Mouse (Mus musculus): ENCODE results near the gene Mymx. TPM values are rescaled to one million over a fixed set of nuclear protein-coding genes. Genes with fewer than 3 reads are reported as not detected.

Mymx gene
- polyA plus RNA-seq (2021; fragmentation: Nextera tagmentation), result not detected in 2 replicates
- long read RNA-seq, experiment 1, result 0 reads
- long read RNA-seq, experiment 2, result 0 reads

DNA sequence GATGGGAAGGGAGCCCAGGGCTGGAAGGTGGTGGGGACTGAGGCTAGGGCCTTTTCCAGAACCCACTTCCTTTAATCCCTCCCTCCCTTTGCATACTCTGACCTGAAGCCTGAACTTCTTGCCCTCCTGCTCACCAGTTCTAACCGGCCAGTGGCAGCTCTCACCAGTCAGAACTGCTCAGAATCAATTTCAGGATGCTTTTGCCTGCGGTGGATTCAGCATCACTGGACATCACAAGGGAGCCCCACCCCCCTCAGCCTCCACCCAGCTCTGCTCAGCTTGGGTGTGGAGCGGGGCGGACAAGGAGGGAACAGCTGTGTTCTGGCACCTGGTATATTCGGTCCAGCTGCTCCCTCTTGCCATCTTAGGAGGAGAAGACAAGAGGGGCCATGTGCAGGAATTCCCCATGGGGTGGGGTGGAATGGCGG, at the start of gene Mymx:
TSS of gene Mymx (minus strand) at position 226 of the 428 bp plus-strand sequence.

DNA sequence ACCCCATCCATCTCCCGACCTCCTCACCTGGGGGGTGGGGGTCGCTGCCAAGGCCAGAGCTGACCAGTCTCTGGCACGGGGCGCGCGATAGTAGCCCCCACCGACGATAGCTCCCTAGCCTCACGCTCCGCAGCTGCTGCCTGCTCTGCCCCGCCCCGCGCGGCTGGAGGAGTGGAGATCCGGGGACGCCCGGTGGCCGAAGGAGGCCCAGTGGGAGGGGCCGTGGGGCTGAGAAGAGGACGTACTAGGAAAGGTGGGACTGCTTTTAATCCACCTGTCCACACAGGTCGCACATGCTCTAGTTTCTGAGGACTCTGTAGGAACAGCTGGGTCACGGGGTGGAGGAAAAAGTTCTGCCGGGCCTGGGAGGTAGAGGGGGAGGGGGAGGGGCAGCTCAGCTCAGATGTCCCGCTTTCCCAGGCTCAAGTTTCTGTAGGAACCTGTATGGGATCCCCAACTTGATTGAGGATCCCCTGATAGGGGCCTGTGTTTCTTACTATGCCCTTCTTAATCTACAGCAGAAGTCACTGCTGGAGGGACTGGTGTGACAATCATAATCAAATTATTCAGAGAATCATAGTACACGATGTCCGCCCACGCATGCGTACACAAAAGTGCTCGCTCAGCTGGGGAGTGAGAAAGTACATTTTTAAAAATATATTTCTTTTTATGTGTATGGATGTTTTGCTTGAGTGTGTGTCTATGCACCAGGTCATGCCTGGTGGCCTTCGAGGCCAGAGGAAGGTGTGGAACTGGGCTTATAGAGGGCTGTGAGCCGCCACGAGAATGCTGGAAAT, 2.3 kb downstream of the Mymx start, which contains the start of gene Slc29a1:
TSS of gene Slc29a1 (minus strand) at position 161 of the 797 bp plus-strand sequence.

GRCm38 (mm10) chr17:45573087-45573779, 28.7 kb downstream of the Mymx start, which contains the start of gene Hsp90ab1:
TSS of gene Hsp90ab1 (minus strand) at chr17:45573271.

GRCm38 (mm10) chr17:45563655-45564530, 38.0 kb downstream of the Mymx start, which contains the start of gene Slc35b2:
TSS of gene Slc35b2 (plus strand) at chr17:45563874.

DNA sequence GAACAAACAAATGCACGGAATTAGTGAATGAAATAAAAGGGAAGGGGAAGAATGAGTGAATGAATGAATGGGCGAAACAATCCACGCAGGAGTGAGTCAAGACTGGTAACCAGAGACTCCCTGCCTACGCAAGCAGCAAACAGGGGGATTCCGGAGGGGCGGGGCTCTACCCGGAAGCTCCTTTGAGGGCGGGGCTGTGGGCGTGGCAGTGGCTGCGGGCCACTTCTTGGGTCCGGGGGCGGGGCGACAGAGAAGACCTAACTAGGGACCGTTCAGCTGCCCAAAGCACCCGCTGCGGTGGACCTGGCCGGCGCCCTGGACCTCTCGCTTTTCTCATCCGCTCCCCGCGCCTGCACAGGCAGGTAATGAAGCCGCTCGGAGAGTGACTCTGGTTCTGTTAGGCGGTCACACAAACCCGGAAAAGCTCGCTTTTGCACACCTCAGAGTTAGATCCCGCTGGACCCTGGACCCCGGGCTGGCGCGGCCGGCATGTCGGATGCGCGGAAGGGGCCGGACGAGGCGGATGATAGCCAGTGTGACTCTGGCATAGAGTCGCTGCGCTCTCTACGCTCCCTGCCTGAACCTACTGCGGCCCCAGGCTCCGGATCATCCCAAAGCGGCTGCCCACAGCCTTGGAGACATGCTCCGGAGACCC, 46.3 kb downstream of the Mymx start, which contains the start of gene Nfkbie:
TSS of gene Nfkbie (plus strand) at position 252 of the 655 bp plus-strand sequence.

Other genes with a start within 250 kb of the Mymx start
- gene Cdc5l, start 168.4 kb downstream of the Mymx start, polyA plus RNA-seq (2021; fragmentation: Nextera tagmentation), result 18.6 and 19.0 TPM in 2 replicates
- gene Spats1, start 126.7 kb downstream of the Mymx start, polyA plus RNA-seq (2021; fragmentation: Nextera tagmentation), result 5.1 and 6.3 TPM in 2 replicates
- 12.8 and 12.9 TPM in 2 replicates for gene Aars2, start 95.3 kb downstream of the Mymx start, polyA plus RNA-seq (2021; fragmentation: Nextera tagmentation)
- gene Tcte1, start 78.7 kb downstream of the Mymx start, polyA plus RNA-seq (2021; fragmentation: Nextera tagmentation), result 9.9 and 10.8 TPM in 2 replicates
- gene Tmem151b, start 52.4 kb downstream of the Mymx start, polyA plus RNA-seq (2021; fragmentation: Nextera tagmentation), result 18.5 and 20.3 TPM in 2 replicates
- gene Nfkbie, start 46.4 kb downstream of the Mymx start, polyA plus RNA-seq (2021; fragmentation: Nextera tagmentation), result 1.6 and 1.8 TPM in 2 replicates
- gene Slc35b2, start 38.2 kb downstream of the Mymx start, polyA plus RNA-seq (2021; fragmentation: Nextera tagmentation), result 83.8 and 87.7 TPM in 2 replicates
- 3,458 and 3,875 TPM in 2 replicates for gene Hsp90ab1, start 28.8 kb downstream of the Mymx start, polyA plus RNA-seq (2021; fragmentation: Nextera tagmentation)
- 26.0 and 26.3 TPM in 2 replicates for gene Slc29a1, start 2.5 kb downstream of the Mymx start, polyA plus RNA-seq (2021; fragmentation: Nextera tagmentation)
- 0.05 TPM in 1 of 2 replicates, not detected in the other for gene Capn11, start 57.2 kb upstream of the Mymx start, polyA plus RNA-seq (2021; fragmentation: Nextera tagmentation)
- 155 TPM in 2 replicates for gene Mrpl14, start 84.2 kb upstream of the Mymx start, polyA plus RNA-seq (2021; fragmentation: Nextera tagmentation)
- gene Tmem63b, start 84.8 kb upstream of the Mymx start, polyA plus RNA-seq (2021; fragmentation: Nextera tagmentation), result 61.9 and 72.1 TPM in 2 replicates
- 0.64 and 0.90 TPM in 2 replicates for gene 1600014C23Rik, start 131.7 kb upstream of the Mymx start, polyA plus RNA-seq (2021; fragmentation: Nextera tagmentation)

Measured in layer of hippocampus, adult 6 months (tissue).